ENCODE assay signal across 9 mouse cellular contexts in the genomic region with DNA sequence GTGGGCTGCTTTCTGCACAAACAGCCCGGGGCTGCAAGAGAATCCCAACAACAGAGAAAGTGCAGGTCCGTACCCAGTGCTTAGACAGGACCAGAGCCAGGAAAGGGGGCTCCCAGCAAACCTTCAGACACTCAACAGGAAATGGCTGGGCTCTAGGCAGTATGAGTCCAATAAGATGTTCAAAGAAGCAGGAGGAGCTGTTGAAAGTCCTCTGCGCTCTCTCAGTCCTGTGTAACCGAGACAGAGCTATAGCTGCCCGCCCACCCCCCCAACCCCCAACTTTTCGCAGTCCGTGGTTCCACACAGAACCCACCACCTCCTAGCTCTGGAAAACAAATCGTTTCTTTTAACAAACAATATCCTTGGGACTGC. TPM values are rescaled to one million over a fixed set of nuclear protein-coding genes. Genes with fewer than 3 reads are reported as not detected.
DNase-seq lines count a peak whose midpoint lies in the region; ATAC-seq and TF ChIP-seq lines count a peak whose summit lies in the region.
"Had no signal": no experiment of that assay in that cellular context is flagged by ENCODE, and none has a peak within 500 bp of the region (broad histone marks: within the 10 kb centered on the region; RNA-seq: fewer than 3 reads in every experiment).

No protein-coding gene starts in this region.

- peak overlapping the region; percentile 61 for H3K27ac ChIP-seq in heart, embryonic 15.5 days
- no peak overlapping the region for H3K27ac ChIP-seq in liver, embryonic 13.5 days
- peak overlapping the region; percentile 80; the same call in 1 of the 2 replicates for H3K27ac ChIP-seq in stomach, embryonic 14.5 days (ENCODE audit: low read length)

- H3K4me2 ChIP-seq in heart, embryonic 15.5 days, result peak overlapping the region; percentile 98
- peak overlapping the region; percentile 62 for H3K4me2 ChIP-seq in liver, embryonic 13.5 days
- peak overlapping the region; percentile 81 for H3K4me2 ChIP-seq in stomach, embryonic 14.5 days (replicated peaks; ENCODE audit: low read depth, low read length)

- H3K4me3 ChIP-seq in lung, adult 2 months (replicated peaks; ENCODE audit: extremely low read depth, low read depth, low read length), result peak overlapping the region; percentile 40
- H3K4me3 ChIP-seq in heart, embryonic 15.5 days, result peak overlapping the region; percentile 68
- H3K4me3 ChIP-seq in liver, embryonic 13.5 days (replicated peaks), result peak overlapping the region; percentile 48
- H3K4me3 ChIP-seq in stomach, embryonic 14.5 days (ENCODE audit: low read depth, low read length), result peak overlapping the region; percentile 71

- DNase-seq in lung, adult 2 months, result no peak
- no peak for DNase-seq in lung, postnatal 25 days (ENCODE audit: low spot score)
- DNase-seq in liver, embryonic 13.5 days, result no peak
- DNase-seq in B cell, adult 2 months, result no peak
- DNase-seq in layer of hippocampus, postnatal 25 days (ENCODE audit: extremely low spot score in 1 of 2, low spot score in 1 of 2), result no peak
- DNase-seq in spleen, postnatal 10 days (ENCODE audit: low spot score in 2 of 2), result no peak

- no peaks in the 10 kb centered on the region; the same call in 1 of the 2 replicates for H3K4me1 ChIP-seq in lung, adult 2 months (ENCODE audit: control insufficient read depth, insufficient read depth, low read length)
- H3K4me1 ChIP-seq in heart, embryonic 15.5 days (replicated peaks), result peaks cover 17% of the 10 kb centered on the region
- H3K4me1 ChIP-seq in liver, embryonic 13.5 days (replicated peaks), result no peaks in the 10 kb centered on the region
- H3K4me1 ChIP-seq in stomach, embryonic 14.5 days (ENCODE audit: control insufficient read depth, insufficient read depth, low read length), result peaks cover 5% of the 10 kb centered on the region; the same call in 1 of the 2 replicates

- no peaks in the 10 kb centered on the region for H3K36me3 ChIP-seq in heart, embryonic 15.5 days
- H3K36me3 ChIP-seq in liver, embryonic 13.5 days, result no peaks in the 10 kb centered on the region
- H3K36me3 ChIP-seq in stomach, embryonic 14.5 days (ENCODE audit: control insufficient read depth, insufficient read depth, low read length), result no peaks in the 10 kb centered on the region

- no peaks in the 10 kb centered on the region for H3K9me3 ChIP-seq in heart, embryonic 15.5 days (replicated peaks)
- H3K9me3 ChIP-seq in liver, embryonic 13.5 days (replicated peaks), result no peaks in the 10 kb centered on the region
- no peaks in the 10 kb centered on the region for H3K9me3 ChIP-seq in stomach, embryonic 14.5 days (ENCODE audit: control insufficient read depth, low read depth, low read length)

- peak overlapping the region; percentile 65 for H3K9ac ChIP-seq in heart, embryonic 15.5 days
- no peak overlapping the region for H3K9ac ChIP-seq in liver, embryonic 13.5 days
- H3K9ac ChIP-seq in stomach, embryonic 14.5 days (replicated peaks; ENCODE audit: low read depth, low read length), result peak overlapping the region; percentile 60

- H3K27me3 ChIP-seq in heart, embryonic 15.5 days, result peaks cover 26% of the 10 kb centered on the region
- peaks cover 36% of the 10 kb centered on the region for H3K27me3 ChIP-seq in liver, embryonic 13.5 days
- H3K27me3 ChIP-seq in stomach, embryonic 14.5 days (ENCODE audit: control insufficient read depth, insufficient read depth, low read length), result no peaks in the 10 kb centered on the region

- WGBS in lung, adult 2 months, result 3% methylated on average over 8 of the region's 8 CpGs
- WGBS in heart, embryonic 15.5 days, result 5% methylated on average over 8 of the region's 8 CpGs
- 4% methylated on average over 8 of the region's 8 CpGs for WGBS in liver, embryonic 13.5 days (ENCODE audit: insufficient replicate concordance)
- 3% methylated on average over 8 of the region's 8 CpGs for WGBS in stomach, embryonic 14.5 days

- ATAC-seq in heart, embryonic 15.5 days (replicated peaks; ENCODE audit: insufficient number of reproducible peaks, insufficient read depth, low FRiP score, low read depth), result peak; percentile 44; the same call in 1 of the 2 replicates
- no peak for ATAC-seq in liver, embryonic 13.5 days (ENCODE audit: low read depth)
- peak; percentile 31; the same call in 1 of the 2 replicates for ATAC-seq in stomach, embryonic 14.5 days (ENCODE audit: insufficient number of reproducible peaks, insufficient read depth, low FRiP score, low read depth)

- no peak for TF ChIP-seq CTCF in lung, adult 2 months (IDR thresholded peaks at IDR 0.05; ENCODE audit: insufficient read depth, low read length)

- no peak for TF ChIP-seq POLR2A in lung, adult 2 months (IDR thresholded peaks at IDR 0.05; ENCODE audit: borderline replicate concordance, extremely low read depth, low read depth, low read length)

RNA-seq across cellular contexts. Expression of gene Egflam, which starts 0.8 kb away (rescaled TPM):
- polyA plus RNA-seq in lung, adult 2 months (2012; rRNA removed), result 29.3 and 32.7 TPM in 2 replicates
- 11.4 and 15.2 TPM in 2 replicates for polyA plus RNA-seq in heart, embryonic 15.5 days (2015; fragmentation: Nextera tagmentation; extraction: Ambion mirVana)
- polyA plus RNA-seq in liver, embryonic 13.5 days (2015; fragmentation: Nextera tagmentation; extraction: Ambion mirVana), result 0.66 and 0.98 TPM in 2 replicates
- 19.0 and 19.4 TPM in 2 replicates for polyA plus RNA-seq in stomach, embryonic 14.5 days (2014; fragmentation: Nextera tagmentation; extraction: Ambion mirVana)
- 1 to 10 TPM; 2.7 to 4.0 TPM for total RNA-seq in layer of hippocampus, postnatal 25 days (2021)
- total RNA-seq: MEL had no signal
